Mouse (Mus musculus) adrenal gland, adult 2 months (tissue): ENCODE measurements around the gene Pym1. TPM values are rescaled to one million over a fixed set of nuclear protein-coding genes. Genes with fewer than 3 reads are reported as not detected.
A peak's percentile ranks its signal among the peaks of the same experiment; 100 is the strongest.
"Not testable (repeated sequence)": the region's sequence is repeated elsewhere in the genome, so short reads cannot be mapped to it uniquely, and the experiment has no call there.

ENCODE experiments used
- DNase-seq: peaks from one replicate; pipeline ENCODE4 v3.0.0; 2021
- long read RNA-seq: library from polyadenylated mRNA; stranded (forward); transcript quantifications from one replicate; pipeline ENCODE4 v2.0.0, GENCODE M21; 2021
- polyA plus RNA-seq: library from polyadenylated mRNA; depleted of rRNA; stranded (reverse); fragments of >200 nt; gene quantifications from 2 replicates; pipeline ENCODE4 v1.2.3, GENCODE M21; 2012; rRNA removed
- total RNA-seq, 2 experiments: library from RNA; stranded (reverse); gene quantifications; 2 replicates each; pipeline ENCODE4 v1.2.3; 2021

Pym1 gene
- total RNA-seq (10 to 100 TPM; 22.9 to 26.5 TPM), polyA plus RNA-seq (11.5 and 15.5 TPM in 2 replicates)
- long read RNA-seq, partial matches to known transcripts: 0 of 4 reads
- long read RNA-seq, other reads (novel, unspliced or antisense): 0 of 4 reads

DNA sequence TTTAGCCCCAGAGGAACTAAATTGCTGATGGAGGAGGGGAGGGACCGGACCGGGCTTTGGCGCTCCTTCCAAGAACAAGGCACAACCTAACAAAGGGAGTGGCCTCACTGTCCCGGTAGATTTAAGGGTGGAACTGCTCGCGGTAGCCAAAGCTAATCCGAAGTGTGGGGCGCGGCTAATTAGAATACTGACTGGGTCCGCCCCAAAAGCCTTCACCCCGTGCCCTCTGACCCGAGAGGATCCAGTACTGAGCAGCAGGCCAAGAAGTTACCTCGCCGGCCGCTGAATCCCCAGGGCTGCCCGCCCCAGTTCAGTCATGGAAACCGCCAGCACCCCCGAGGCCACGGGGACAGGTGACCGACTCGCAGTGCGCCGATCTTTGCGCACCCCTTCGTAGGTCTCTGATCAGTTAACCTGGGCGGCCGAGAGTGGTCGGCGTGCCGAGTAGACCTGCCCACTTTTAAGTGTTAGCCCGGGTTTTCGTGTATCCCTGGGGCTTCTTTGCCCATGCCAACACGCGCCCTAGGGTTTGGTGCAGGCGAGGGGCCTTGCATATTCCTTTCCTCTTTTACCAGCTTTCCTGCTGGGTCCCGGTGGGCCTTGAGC lies at the start of gene Pym1:
TSS of gene Pym1 (plus strand) at position 244 of the 606 bp plus-strand sequence.
- peak; percentile 92 for DNase-seq

DNA sequence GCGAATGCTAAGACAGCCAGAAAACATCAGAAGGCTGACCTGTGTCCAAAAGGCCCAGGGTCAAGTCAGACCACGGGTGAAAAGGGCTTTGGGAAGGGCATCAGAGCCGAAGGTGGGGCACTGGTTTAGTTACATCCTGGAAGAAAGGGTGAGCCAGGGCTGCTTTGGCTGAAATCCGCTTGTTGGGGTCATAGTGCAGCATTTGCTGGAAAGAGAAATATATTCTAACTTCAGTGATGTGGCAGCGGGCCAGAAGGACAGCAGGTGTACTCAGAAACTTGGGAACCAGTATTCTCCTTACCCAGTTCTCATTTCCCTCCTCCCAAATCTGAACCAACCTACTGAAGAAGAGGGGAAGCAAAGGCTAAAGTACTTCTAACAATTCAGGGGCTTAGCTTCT lies 48.7 kb upstream of the Pym1 start:
- DNase-seq: no peak

DNA sequence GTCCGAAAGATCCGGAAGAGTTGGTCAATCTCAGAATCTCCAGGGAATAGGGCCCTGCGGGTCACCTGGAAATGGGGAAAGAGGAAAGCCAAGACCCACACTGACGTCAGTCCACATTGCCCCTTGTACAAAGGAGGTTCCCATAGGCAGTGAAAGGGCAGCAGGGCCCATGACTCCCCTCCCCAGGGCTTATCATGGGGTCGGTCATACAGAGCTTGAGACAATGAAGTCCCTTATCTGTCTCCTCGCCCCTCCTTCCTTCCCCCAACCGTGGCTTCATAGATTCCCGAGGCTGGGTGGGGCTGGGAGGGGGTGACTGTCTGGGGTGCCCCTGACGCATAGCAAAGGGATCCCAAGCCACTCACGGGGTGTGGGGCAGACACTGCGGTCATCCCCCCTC lies 48.1 kb upstream of the Pym1 start:
- DNase-seq: no peak

DNA sequence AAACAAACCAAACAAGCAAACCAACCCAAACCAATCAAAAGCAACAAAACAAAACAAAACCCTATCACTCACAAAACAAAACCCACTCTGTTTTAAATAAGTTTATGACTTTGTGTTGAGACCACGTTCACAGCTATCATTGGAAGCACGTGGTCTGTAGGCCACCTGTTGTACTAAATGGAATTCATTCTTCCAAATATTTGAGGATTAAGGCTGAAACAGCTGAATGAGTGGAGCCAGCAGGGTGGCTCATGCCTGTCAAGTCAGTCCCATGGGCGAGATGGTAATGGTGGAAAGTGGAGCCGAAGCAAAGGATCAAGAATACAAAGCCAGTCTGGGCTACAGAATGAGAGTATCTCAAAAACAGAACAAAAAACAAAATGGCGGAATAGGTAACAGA lies 47.0 kb upstream of the Pym1 start:
- no peak for DNase-seq

DNA sequence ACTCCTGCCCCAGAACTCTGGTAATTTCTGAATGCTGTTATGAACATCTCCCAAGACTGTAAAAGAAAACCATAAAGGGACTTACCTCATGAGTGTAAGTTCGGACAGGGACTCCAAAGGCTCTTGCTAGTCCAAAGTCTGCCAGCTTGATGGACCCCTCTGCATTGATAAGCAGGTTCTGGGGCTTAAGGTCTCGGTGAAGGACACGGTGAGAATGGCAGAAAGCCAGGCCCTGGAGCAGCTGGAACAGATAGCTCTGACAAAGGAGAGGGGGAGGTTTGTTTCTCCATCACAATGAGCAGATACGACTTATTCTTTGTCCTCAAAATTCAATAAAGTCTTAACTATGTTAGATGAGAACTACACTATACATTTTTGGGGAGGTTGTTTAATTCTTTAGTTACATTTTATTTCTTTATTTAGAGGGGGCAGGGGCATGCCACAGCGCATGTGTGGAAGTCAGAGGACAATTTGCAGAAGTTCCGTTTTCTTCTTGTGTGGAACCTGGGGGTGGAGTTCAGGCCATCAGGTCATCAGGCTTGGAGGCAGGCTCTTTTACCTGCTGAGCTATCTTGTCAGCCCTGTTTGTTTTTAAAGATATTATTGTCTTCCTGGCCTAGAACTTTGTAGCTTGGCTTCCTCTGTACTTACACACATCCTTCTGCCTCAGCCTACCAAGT lies 45.2 kb upstream of the Pym1 start:
- DNase-seq: peak; percentile 36

DNA sequence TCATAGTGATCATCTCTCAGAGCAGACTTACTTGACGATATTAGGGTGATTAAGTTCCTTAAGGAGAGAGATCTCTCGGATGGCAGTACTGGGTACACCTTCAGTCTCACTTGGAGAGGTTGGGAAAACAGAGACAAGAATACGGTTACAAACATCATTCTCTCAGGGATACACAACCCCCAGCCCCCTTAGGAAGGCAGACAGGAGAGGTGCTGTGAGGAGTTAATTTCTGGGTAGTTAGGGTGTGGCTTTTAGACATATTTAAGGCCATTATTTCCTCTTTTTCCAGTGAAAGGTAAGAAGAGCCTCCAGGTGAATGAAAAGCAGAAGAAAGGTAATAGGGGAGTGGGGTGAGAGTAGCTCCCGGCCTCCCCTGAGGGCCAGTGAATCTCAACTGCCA lies 43.8 kb upstream of the Pym1 start, which contains the start of gene Pmel:
TSS of gene Pmel (plus strand) at position 301 of the 400 bp plus-strand sequence.
- DNase-seq: no peak

DNA sequence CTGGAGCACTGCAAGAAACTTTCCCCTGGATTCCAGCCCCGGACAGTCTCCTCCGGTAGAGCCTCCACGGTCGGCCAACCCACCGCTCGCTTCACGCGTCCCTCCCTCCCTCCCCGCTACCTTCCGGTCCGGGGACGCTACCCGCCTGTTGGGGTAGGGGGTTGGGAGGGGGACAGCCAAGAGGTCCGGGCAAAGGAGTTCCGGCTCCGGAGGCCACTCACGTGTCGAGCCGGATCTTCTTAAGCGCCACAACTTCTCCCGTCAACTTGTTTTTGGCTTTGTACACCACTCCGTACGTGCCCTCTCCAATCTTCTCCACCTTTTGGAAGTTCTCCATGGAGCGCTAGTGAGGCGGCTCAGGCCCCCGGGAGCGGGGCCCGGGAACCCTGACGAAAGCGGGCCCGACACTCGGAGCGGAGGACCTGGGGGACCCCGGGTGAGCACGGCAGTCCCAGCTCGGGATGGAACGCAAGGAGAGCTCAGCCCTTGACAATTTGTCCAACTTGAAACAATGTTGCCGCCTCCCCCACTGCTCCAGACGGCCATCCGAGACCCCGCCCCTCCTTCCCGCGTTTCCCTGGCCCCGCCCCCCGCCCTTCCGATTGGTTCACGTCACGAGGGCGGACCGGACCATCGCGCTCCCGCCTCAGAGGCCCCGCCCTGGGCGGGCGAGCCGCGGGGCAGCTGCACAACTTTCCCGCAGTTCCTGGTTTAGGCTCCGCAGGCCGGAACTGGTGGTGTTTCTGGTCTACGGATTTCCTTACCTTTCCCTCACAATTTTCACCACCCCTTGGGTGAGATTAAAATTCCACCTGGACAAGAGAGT lies 43.0 kb upstream of the Pym1 start, which contains the start of gene Cdk2:
TSS of gene Cdk2 (minus strand) at position 541 of the 826 bp plus-strand sequence.
- peak; percentile 95 for DNase-seq

DNA sequence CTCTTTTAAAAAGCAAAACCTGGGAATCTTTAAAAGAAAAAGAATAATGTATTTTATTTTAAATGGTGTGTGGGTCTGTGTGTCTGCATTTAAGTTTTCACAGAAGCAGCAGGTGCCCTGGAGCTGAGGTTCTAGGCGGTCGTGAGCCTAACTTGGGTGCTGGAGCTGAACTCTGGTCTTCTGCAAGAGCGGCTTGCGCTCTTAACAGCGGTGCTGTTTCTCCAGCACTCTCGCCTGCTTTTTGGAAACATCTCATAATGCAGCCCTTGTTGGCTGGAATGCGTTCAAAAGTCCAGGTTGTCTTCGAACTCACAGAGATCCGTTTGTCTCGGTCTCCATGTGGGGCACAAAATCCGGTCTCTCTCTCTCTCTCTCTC lies 42.4 kb upstream of the Pym1 start:
- DNase-seq: no peak

DNA sequence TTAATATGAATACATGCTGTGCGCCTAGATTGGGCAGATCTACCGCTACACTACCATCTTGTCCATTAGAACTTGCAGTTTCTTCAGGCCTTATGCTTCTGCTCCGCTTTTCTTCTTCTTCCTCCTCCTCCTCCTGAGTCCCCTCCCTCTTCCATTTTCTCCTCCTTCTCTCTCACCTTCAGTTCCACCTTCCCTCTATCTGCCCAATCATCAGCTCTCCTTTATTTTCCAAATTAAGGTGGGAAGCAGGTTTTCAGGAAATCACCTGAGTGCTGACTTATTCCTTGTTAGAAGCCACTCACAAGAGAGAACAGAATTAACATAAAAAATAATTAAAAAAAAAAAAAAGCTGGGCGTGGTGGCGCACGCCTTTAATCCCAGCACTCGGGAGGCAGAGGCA lies 36.4 kb upstream of the Pym1 start:
- DNase-seq: not testable (repeated sequence)

DNA sequence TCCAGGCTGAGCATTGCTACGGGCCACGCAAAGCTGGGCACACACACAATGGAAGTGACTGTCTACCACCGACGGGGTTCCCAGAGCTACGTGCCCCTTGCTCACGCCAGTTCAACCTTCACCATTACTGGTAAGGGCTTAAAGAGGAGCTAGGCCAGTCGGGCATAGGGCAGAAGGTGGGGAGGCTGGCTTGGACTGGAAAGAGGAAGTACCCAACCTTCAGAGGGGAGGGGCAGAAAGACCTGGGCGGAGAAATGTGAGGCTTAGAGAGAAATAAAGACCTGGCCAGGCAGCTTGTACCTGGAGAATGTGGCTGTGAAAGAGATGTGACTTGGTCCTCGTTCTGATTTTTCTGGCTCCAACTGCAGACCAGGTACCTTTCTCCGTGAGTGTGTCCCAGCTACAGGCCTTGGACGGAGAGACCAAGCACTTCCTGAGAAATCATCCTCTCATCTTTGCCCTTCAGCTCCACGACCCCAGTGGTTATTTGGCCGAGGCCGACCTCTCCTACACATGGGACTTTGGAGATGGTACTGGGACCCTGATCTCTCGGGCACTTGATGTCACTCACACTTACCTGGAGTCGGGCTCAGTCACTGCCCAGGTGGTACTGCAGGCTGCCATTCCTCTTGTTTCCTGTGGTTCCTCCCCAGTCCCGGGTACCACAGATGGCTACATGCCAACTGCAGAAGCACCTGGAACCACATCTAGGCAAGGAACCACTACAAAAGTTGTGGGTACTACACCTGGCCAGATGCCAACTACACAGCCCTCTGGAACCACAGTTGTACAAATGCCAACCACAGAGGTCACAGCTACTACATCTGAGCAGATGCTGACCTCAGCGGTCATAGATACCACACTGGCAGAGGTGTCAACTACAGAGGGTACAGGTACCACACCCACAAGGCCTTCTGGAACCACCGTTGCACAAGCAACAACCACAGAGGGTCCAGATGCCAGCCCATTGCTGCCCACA lies 31.8 kb upstream of the Pym1 start:
- no peak for DNase-seq

DNA sequence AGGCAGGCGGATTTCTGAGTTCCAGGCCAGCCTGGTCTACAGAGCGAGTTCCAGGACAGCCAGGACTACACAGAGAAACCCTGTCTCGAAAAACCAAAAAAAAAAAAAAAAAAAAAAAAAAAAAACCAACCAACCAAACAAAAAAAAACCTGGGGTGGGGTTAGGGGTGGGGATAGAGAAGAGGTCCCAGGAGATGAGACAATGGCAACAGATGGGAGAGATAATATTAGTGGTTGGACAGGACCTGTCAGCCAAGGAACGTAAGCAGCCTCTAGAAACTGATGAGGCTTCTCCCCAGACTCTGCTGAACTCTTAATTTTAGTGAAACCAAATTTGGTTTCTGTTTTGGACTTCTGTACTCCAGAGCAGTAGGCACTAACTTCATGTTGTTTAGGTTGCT lies 22.2 kb upstream of the Pym1 start:
- DNase-seq: not testable (repeated sequence)

DNA sequence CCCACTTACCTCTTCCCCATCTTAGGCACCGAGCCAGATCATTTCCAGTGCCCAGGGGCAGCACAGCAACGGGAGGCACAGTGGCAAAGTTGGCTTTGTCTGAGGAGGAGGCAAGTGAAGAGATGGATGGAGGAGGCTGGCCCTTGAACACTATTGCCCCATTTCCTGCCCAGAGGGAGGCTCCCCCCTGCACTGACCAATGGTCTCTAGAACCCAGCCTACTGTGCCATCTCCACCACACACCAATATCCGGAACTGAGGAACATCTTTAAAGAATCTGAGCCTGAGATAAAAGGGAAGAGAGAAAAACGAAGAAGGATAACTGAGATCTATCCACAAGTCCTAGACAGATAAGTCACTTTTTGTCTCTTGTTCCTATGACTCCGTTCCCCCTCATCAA lies 19.6 kb upstream of the Pym1 start:
- DNase-seq: no peak

DNA sequence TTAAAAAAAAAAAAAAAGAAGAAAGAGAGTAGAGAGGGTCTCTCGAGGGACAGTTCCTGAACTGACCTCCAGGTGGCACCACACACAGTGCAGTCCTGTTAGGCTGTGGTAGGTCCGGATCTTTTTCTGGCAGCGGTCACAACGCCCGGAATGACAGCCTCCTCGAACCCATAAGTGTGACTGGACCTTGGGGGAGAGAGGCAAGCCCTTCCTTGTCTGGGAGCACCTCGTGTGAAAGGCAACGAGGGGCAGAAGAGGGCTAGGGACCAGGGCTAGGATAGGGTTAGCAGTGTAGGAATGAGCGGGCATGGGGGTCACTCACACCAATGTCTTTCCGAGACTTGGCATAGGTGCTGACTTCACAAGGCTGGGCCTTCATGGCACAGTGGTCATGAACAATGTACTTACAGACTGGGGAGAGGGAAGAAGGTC lies 16.7 kb upstream of the Pym1 start:
- DNase-seq: peak; percentile 72

DNA sequence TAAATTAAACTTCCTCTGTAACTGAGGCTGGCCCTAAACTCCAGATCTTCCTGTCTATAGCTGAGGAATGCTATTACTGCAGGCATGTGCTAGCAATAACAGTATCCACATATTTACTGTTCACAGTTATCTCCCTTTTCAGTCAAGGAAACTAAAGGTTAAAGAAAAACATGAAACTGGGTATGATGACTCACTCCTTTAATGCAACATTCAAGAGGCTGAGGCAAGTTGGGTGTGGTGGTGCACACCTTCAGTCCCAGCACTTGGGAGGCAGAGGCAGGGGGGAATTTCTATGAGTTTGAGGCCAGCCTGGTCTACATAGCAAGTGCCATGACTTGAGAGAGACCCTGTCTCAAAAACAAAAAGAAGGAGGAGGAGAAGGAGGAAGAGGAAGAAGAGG lies 15.7 kb upstream of the Pym1 start:
- no peak for DNase-seq

DNA sequence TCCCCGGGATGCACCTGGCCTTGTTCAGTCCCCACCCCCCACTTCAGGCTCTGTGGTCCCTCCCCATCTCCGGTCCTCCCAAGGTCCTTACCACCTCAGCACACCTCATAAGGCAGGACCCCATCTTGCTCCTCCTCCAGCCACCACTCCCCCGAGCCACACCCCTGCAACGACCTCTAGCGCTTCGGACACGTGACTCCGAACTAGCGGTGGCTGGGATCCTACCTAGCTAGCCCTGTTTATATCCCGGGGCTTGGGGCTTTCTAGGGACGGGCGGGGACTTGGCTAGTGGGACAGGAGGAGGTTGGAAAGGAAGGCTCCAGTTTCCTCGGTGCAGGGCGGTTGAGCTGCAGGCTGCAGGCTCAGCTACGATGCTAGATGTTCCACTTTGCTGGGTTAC lies 10.3 kb upstream of the Pym1 start:
- DNase-seq: peak; percentile 73

DNA sequence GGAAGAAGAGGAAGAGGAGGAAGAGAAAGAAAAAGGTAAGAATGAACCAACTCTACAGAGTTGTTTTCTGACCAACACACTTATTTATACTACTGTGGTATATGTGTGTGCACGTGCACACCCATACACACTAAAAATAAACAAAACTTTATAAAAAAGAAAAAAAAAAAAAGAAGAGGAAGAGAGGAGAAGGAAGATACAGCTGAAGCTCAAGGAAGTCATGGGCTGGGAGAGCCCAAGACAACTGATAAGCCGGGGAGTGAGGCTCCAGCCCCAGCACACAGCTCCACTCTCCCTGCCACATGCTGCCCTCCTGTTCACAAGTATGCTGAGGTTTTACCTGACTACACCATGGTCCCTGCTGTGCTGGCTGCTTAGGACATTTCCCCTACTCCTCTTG lies 7.4 kb upstream of the Pym1 start:
- no peak for DNase-seq

DNA sequence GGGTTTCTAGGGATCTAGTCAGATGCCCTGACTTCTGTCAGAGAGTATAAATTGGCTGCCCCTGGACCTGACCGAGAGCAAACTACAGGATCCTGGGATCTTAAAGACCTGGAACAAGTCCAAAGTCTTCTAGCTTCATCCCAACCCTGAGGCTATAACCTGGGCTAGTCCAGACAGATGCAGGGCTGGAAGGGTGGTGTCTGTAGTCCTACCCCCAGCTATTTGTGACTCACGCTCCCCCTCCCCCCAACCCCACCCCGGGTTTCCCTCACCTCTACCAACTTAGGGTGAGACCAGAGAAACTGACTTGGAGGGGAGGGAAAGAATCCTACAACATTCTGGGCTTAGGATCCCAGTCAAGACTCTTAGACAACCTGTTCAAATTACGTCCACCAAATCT lies 5.1 kb upstream of the Pym1 start:
- no peak for DNase-seq

DNA sequence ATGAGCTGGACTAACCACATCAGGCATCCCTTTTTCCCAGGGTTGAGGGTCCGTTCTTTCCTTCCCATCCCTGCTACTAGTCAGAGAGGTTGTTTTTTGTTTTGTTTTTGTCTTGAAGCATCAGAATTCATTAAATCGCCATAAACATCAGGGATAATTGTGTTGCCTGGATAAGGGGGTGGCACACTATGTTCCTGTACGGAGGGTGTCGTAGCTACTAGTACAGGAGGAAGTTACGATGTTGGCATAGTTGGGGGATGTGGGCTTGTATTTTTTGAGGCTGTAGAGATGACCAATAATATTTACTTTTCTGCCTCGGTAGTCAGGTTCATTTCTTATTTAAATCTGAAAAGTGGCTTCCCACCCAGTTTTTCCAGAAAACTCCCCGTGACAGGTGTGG lies 4.5 kb upstream of the Pym1 start:
- DNase-seq: no peak

DNA sequence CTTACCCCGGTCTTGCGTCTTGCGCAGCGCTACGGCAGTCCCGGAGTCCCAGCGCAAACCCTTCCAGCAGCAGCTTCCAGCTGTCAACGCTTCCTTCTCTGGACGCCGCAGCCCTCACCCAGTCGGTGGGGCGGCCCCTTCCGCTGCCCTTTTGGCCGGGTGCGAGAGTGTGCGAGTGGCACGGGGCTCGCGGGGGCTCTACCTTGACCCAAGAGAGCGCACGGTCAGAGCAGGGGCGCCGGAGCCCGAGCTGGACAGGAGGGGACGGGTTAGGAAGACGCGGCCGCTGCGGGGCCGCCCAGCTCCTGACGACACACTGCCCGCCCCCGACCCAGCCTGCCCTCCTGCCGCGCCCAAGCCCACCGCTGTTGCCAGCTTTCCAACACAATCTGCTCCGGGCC lies 3.9 kb upstream of the Pym1 start:
- DNase-seq: peak; percentile 82

DNA sequence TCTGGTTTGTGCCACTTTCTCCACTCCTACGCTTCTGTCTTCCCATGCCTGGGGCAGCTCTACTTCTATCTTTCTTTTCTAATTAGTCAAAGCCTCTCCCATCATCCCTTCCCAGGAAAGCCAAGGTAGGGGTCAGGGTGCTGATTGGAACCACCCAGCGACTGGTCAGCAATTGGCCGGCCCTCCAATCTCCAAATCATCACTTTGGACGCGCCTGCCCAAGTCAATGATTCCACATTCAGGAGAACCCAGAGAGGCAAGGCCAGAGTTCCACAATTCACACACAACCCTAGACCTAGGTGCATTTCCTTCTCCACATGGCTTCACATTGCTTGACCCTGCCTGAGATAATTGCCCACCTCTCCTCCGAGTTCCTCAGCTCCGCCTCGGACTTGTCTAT lies 3.5 kb upstream of the Pym1 start:
- DNase-seq: no peak
